Mouse (Mus musculus) thymus, adult 2 months (tissue): ENCODE data around the gene Rcsd1. TPM values are rescaled to one million over a fixed set of nuclear protein-coding genes. Genes with fewer than 3 reads are reported as not detected.
"Not testable (repeated sequence)": the region's sequence is repeated elsewhere in the genome, so short reads cannot be mapped to it uniquely, and the experiment has no call there.

Experiments used
- DNase-seq: peaks from one replicate; pipeline ENCODE4 v3.0.0; 2021
- H3K27ac ChIP-seq: fragments of 200-500 bp; 2 replicates; pipeline ENCODE4 v1.5.1; 2012; ENCODE audit warnings: low read length, control low read depth; ENCODE audit not compliant: control insufficient read depth, insufficient read depth
- H3K27me3 ChIP-seq: fragments of 200-500 bp; 2 replicates; pipeline ENCODE4 v1.6.1; 2012; ENCODE audit warnings: mild to moderate bottlenecking, low read length, moderate library complexity, mixed read lengths; ENCODE audit not compliant: control insufficient read depth, insufficient read depth
- H3K36me3 ChIP-seq: fragments of 200-500 bp; 2 replicates; pipeline ENCODE4 v1.6.1; 2012; ENCODE audit warnings: mild to moderate bottlenecking, low read length, moderate library complexity; ENCODE audit not compliant: control insufficient read depth, insufficient read depth
- H3K4me1 ChIP-seq: fragments of 200-500 bp; replicated peaks from 2 replicates; pipeline ENCODE4 v1.6.1; 2012; ENCODE audit warnings: low read length; ENCODE audit not compliant: control insufficient read depth, insufficient read depth
- H3K4me3 ChIP-seq: fragments of 200-500 bp; 2 replicates; pipeline ENCODE4 v1.5.1; 2012; ENCODE audit warnings: mild to moderate bottlenecking, low read length, control low read depth, moderate library complexity; ENCODE audit not compliant: control insufficient read depth, insufficient read depth
- CTCF ChIP-seq: fragments of 200-500 bp; IDR thresholded peaks from 2 replicates; pipeline ENCODE4 v1.5.1; 2012; ENCODE audit warnings: mild to moderate bottlenecking, control low read depth, low read length, moderate library complexity, borderline replicate concordance; ENCODE audit not compliant: control insufficient read depth, poor library complexity, insufficient read depth; ENCODE audit errors: extremely low read depth
- POLR2A ChIP-seq: fragments of 200-500 bp; IDR thresholded peaks from 2 replicates; pipeline ENCODE4 v1.6.1; 2012; ENCODE audit warnings: mild to moderate bottlenecking, low read length, control low read depth, moderate library complexity; ENCODE audit not compliant: control insufficient read depth, poor library complexity, insufficient read depth; ENCODE audit errors: extremely low read depth
- WGBS: fragments of 180-500 bp; shearing (Covaris S2); methylation state at CpG from one replicate; pipeline ENCODE4 v1.1.7; 2018; 5-methylcytosine and 5-hydroxymethylcytosine counted together
- polyA plus RNA-seq: library from polyadenylated mRNA; depleted of rRNA; stranded (reverse); fragments of >200 nt; gene quantifications from 2 replicates; pipeline ENCODE4 v1.2.3, GENCODE M21; 2012

The Rcsd1 gene
- polyA plus RNA-seq, 1 experiment = 249 TPM

DNA sequence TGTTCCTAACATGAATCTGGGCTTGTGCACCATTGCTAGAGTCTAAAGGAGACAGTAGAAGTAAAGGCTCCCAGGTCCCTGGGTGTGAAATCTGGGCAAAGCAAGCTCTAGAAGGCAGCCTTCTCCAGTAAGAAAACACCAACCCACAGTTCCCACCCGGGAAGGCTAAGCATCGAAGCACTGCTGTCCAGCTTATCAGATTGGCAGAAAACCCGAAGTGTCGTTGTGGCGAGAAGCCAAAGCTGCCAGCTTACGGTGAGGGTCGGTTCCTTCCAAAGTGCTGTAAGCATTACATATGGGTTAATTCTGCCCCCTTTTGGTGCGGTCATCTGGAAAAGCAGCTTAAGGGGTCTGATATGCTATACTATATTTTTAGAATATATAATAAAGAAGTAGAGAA lies 22.6 kb downstream of the Rcsd1 start:
- DNase-seq = no peak
- no peak overlapping the region for H3K27ac ChIP-seq
- peaks cover 29% of the 10 kb centered on the region for H3K4me1 ChIP-seq
- WGBS = 60% methylated on average over 8 of the region's 8 CpGs
- peaks cover 31% of the 10 kb centered on the region for H3K36me3 ChIP-seq
- H3K27me3 ChIP-seq = no peaks in the 10 kb centered on the region
- no peak overlapping the region for H3K4me3 ChIP-seq
- TF ChIP-seq POLR2A (no peak), CTCF (no peak)

DNA sequence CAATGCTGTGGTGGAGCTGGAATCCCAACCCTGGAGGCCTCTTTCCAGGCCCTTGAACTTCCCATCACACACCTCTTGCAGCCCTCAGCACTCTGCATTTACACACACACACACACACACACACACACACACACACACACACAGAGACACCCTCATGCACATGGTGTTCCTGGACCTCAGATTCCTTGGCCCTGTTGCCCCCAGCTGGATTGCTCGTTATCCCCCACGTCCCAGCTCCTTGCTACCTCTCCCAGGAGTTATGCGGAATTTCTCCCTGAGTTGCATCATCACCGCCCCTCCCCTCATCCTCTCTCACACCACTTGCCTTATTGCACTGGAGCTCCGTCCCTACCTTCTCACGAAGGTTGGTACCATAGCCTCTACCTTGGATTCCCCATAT lies 23.2 kb downstream of the Rcsd1 start:
- WGBS = over 99% methylated on average over 6 of the region's 6 CpGs
- TF ChIP-seq POLR2A (no peak), CTCF (no peak)
- no peak overlapping the region for H3K27ac ChIP-seq
- no peak for DNase-seq
- no peak overlapping the region for H3K4me3 ChIP-seq
- peaks cover 28% of the 10 kb centered on the region for H3K4me1 ChIP-seq
- H3K27me3 ChIP-seq = no peaks in the 10 kb centered on the region
- H3K36me3 ChIP-seq = peaks cover 31% of the 10 kb centered on the region

GRCm38 (mm10) chr1:165684261-165685203 lies 25.0 kb downstream of the Rcsd1 start:
- peaks cover 20% of the 10 kb centered on the region for H3K4me1 ChIP-seq
- H3K27me3 ChIP-seq = no peaks in the 10 kb centered on the region
- peaks cover 33% of the 10 kb centered on the region for H3K36me3 ChIP-seq
- TF ChIP-seq CTCF (no peak), POLR2A (no peak)
- no peak for DNase-seq
- WGBS = 91% methylated on average over 15 of the region's 15 CpGs
- H3K4me3 ChIP-seq = no peak overlapping the region
- no peak overlapping the region for H3K27ac ChIP-seq

DNA sequence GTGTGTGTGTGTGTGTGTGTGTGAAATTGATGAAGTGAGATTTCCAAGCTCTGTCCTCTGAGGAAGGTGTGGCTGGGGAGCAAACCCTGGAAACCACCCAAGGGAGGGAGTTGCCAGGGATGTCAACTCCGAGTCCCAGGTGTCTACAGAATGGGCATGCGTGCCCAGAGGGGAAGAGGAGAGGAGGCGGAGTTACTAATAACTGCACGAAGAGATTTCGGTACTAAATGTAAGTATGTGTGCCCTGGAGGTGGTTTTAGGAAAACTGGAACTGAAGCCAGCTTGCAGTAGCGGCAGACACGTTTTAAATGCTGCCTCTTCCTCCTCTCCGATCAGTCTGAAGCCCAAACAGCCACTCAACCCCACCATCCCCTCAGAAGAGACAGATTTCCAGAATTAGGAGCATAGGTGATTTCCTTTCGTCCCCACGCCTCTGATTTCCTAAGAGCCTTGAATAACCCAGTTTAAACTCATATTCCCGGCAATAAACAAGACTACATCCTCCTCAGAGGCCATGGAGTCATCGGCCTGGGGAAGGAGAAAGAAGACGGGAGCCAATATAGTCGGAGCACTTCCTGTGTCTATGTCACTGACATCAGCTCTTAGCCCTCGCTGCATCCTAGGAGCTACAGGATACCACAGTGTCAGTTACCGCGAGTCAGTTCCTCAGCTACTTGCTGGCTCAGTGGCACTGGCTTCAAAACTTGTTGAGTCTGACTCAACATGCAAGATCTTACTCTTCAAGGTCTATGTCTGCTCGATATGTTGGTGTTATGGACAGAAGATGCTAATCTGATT lies 27.3 kb downstream of the Rcsd1 start:
- 63% methylated on average over 18 of the region's 18 CpGs for WGBS
- no peak overlapping the region for H3K4me3 ChIP-seq
- no peak for TF ChIP-seq POLR2A
- no peak for TF ChIP-seq CTCF
- H3K27ac ChIP-seq = no peak overlapping the region
- H3K4me1 ChIP-seq = peaks cover 20% of the 10 kb centered on the region
- peaks cover 56% of the 10 kb centered on the region for H3K36me3 ChIP-seq
- DNase-seq = no peak
- H3K27me3 ChIP-seq = no peaks in the 10 kb centered on the region

- peak; percentile 30 for DNase-seq
- TF ChIP-seq POLR2A (no peak), CTCF (no peak)
- Histone ChIP-seq H3K36me3 (peaks cover 52% of the 10 kb centered on the region), H3K4me3 (no peak overlapping the region), H3K27me3 (no peaks in the 10 kb centered on the region), H3K4me1 (peaks cover 20% of the 10 kb centered on the region), H3K27ac (no peak overlapping the region)
- WGBS = 25% methylated on average over 13 of the region's 13 CpGs
These were observed 28.3 kb downstream of the Rcsd1 start for GRCm38 (mm10) chr1:165681045-165681794.

DNA sequence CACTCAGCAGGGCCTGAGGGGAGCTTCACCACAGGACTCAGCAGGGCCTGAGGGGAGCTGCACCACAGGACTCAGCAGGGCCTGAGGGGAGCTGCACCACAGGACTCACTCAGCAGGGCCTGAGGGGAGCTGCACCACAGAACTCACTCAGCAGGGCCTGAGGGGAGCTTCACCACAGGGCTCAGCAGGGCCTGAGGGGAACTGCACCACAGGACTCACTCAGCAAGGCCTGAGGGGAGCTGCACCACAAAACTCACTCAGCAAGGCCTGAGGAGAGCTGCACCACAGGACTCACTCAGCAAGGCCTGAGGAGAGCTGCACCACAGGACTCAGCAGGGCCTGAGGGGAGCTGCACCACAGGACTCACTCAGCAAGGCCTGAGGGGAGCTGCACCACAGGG lies 29.5 kb downstream of the Rcsd1 start:
- not testable (repeated sequence) for H3K27ac ChIP-seq, DNase-seq, H3K27me3 ChIP-seq, H3K4me3 ChIP-seq
- H3K36me3 ChIP-seq = peaks cover 43% of the 10 kb centered on the region
- peaks cover 26% of the 10 kb centered on the region for H3K4me1 ChIP-seq
